Mouse (Mus musculus): ENCODE measurements around the gene Aspn. TPM values are rescaled to one million over a fixed set of nuclear protein-coding genes. Genes with fewer than 3 reads are reported as not detected.

Gene Aspn
- polyA plus RNA-seq, 1 experiment, result 1.0 TPM

DNA sequence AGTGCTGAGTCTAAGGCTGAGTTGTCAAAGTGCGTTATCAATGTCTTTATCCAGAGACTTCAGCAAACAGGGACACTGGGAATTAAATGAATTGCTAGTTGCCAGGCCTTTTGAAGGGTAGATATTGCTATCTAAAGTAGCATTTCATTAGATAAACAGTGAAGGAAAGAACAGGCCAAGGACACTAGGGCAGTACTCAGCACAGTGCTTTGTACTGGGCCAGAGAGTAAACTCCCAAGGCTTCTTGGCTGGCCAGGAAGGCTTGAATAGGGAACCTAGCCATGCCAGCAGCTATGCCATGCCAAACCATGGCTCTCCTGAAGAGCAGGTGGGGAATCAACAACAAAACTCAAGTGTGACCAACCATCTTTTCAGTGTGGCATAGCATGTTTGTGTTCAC is 7.3 kb upstream of the Aspn start:
- Histone ChIP-seq H3K36me3 (ENCODE audit: control insufficient read depth, insufficient read depth, low read length) (no peaks in the 10 kb centered on the region), H3K4me3 (ENCODE audit: insufficient read depth, low read depth, low read length) (no peak overlapping the region), H3K27me3 (replicated peaks; ENCODE audit: control insufficient read depth, insufficient read depth, low read length) (no peaks in the 10 kb centered on the region), H3K4me1 (ENCODE audit: control insufficient read depth, insufficient read depth, low read length) (no peaks in the 10 kb centered on the region), H3K27ac (ENCODE audit: insufficient read depth, low read depth, low read length) (no peak overlapping the region)
- DNase-seq, result no peak
- 100% methylated on average over 1 of the region's 1 CpGs for WGBS
- TF ChIP-seq CTCF (conservative IDR thresholded peaks at IDR 0.05; ENCODE audit: insufficient read depth, insufficient read length, low read depth, low read length) (no peak), POLR2A (IDR thresholded peaks at IDR 0.05; ENCODE audit: low read depth, low read length) (no peak)

DNA sequence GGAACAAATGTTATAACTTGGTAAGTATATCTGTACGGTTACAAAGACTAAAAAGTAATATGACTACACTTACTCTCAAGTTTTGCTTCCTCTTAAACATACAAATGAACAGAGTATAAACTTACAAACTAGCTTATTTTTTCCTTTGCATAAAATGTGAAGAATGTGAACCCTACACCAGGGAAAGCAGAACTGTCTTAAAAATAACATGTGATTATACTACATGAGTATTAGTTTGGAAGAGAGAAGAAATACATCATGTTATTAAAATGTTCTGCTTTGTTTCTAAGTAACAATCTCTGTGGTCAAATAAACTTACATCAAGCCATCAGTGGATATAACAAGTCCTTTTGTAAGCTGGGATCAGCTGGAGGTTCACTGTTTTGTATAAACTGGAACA is 5.5 kb upstream of the Aspn start:
- no peak for TF ChIP-seq CTCF (conservative IDR thresholded peaks at IDR 0.05; ENCODE audit: insufficient read depth, insufficient read length, low read depth, low read length)
- TF ChIP-seq POLR2A (IDR thresholded peaks at IDR 0.05; ENCODE audit: low read depth, low read length), result no peak
- DNase-seq, result no peak
- Histone ChIP-seq H3K27ac (ENCODE audit: insufficient read depth, low read depth, low read length) (no peak overlapping the region), H3K27me3 (replicated peaks; ENCODE audit: control insufficient read depth, insufficient read depth, low read length) (no peaks in the 10 kb centered on the region), H3K4me1 (ENCODE audit: control insufficient read depth, insufficient read depth, low read length) (no peaks in the 10 kb centered on the region), H3K4me3 (ENCODE audit: insufficient read depth, low read depth, low read length) (no peak overlapping the region), H3K36me3 (ENCODE audit: control insufficient read depth, insufficient read depth, low read length) (no peaks in the 10 kb centered on the region)
- 79% methylated on average over 1 of the region's 1 CpGs for WGBS

DNA sequence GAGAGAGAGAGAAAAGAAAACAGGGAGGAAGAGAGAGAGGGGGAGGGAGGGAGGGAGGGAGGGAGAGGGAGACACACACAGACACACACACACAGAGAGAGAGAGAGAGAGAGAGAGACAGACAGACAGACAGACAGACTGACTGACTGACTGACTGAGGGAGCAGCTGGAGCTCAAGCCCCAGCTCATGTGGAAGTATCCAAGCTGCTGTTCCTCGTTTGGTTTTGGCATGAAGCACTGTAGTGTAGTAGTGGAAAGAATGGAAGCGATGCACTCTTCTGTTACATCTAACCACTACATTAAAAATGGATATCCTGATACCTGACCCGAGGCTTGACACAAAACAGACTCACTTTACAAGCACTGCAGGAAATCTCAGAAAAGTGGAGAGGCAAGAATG is 1.4 kb downstream of the Aspn start:
- TF ChIP-seq CTCF (conservative IDR thresholded peaks at IDR 0.05; ENCODE audit: insufficient read depth, insufficient read length, low read depth, low read length), result no peak
- no peaks in the 10 kb centered on the region for H3K27me3 ChIP-seq (replicated peaks; ENCODE audit: control insufficient read depth, insufficient read depth, low read length)
- H3K4me3 ChIP-seq (ENCODE audit: insufficient read depth, low read depth, low read length), result no peak overlapping the region
- H3K4me1 ChIP-seq (ENCODE audit: control insufficient read depth, insufficient read depth, low read length), result no peaks in the 10 kb centered on the region
- no peaks in the 10 kb centered on the region for H3K36me3 ChIP-seq (ENCODE audit: control insufficient read depth, insufficient read depth, low read length)
- 45% methylated on average over 3 of the region's 3 CpGs for WGBS
- H3K27ac ChIP-seq (ENCODE audit: insufficient read depth, low read depth, low read length), result peak overlapping the region; percentile 55
- DNase-seq, result no peak

DNA sequence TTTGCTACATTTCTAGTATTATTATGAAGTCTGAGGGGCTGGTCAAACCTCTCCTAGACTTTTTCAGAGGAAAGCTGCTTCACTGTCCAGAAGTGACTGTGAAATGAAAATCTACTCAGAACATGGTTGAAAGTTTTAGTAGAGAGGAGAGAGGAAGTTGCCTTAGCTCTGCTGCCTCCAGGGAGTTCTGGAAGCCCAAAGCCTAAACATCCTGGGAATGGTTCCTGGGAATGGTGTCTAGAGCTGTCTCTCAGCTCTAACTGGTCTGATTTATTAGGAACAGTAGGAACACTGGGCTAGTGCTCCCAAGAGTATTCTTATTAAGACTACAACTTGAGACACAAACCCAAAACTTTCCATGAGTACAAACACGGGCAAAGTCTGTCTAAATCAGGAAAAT is 2.3 kb downstream of the Aspn start:
- H3K27ac ChIP-seq (ENCODE audit: insufficient read depth, low read depth, low read length), result peak overlapping the region; percentile 9; the same call in 1 of the 2 replicates
- no peak overlapping the region for H3K4me3 ChIP-seq (ENCODE audit: insufficient read depth, low read depth, low read length)
- DNase-seq, result peak; percentile 41
- TF ChIP-seq CTCF (conservative IDR thresholded peaks at IDR 0.05; ENCODE audit: insufficient read depth, insufficient read length, low read depth, low read length), result no peak
- no peak for TF ChIP-seq POLR2A (IDR thresholded peaks at IDR 0.05; ENCODE audit: low read depth, low read length)
- WGBS, result 78% methylated on average over 1 of the region's 1 CpGs
- H3K36me3 ChIP-seq (ENCODE audit: control insufficient read depth, insufficient read depth, low read length), result no peaks in the 10 kb centered on the region
- no peaks in the 10 kb centered on the region for H3K27me3 ChIP-seq (replicated peaks; ENCODE audit: control insufficient read depth, insufficient read depth, low read length)
- no peaks in the 10 kb centered on the region for H3K4me1 ChIP-seq (ENCODE audit: control insufficient read depth, insufficient read depth, low read length)

DNA sequence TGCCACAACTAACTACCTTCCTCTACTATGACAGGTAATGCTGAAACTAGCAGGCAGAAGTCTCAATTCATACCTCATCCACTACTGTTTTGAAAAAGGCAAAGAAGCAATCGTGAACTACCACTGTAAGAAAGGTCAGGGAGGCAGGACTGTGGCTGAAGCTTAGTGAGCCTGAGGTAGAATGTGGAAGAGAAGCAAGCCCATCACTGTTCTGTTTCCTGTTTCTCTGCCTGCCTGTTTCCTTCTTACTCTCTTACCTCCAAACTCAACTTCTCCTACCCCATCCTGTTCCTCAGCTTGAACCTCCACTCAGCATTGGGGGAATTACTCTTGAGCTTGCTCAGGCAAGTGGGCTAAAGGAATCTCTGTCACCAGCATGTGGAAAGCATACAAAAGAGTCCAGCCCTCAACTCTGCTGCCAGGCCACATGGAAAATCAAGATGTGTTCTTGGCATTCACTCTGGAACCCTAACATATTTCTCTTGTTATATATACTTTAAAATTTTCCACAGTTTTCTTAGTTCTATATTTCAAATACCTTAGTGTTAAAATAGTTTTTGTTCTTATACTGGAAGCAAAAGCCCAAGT is 3.4 kb downstream of the Aspn start:
- H3K36me3 ChIP-seq (ENCODE audit: control insufficient read depth, insufficient read depth, low read length), result no peaks in the 10 kb centered on the region
- WGBS, result 62% methylated on average over 1 of the region's 1 CpGs
- H3K4me1 ChIP-seq (ENCODE audit: control insufficient read depth, insufficient read depth, low read length), result no peaks in the 10 kb centered on the region
- TF ChIP-seq CTCF (conservative IDR thresholded peaks at IDR 0.05; ENCODE audit: insufficient read depth, insufficient read length, low read depth, low read length) (no peak), POLR2A (IDR thresholded peaks at IDR 0.05; ENCODE audit: low read depth, low read length) (no peak)
- no peaks in the 10 kb centered on the region for H3K27me3 ChIP-seq (replicated peaks; ENCODE audit: control insufficient read depth, insufficient read depth, low read length)
- H3K4me3 ChIP-seq (ENCODE audit: insufficient read depth, low read depth, low read length), result no peak overlapping the region
- no peak for DNase-seq
- no peak overlapping the region for H3K27ac ChIP-seq (ENCODE audit: insufficient read depth, low read depth, low read length)

DNA sequence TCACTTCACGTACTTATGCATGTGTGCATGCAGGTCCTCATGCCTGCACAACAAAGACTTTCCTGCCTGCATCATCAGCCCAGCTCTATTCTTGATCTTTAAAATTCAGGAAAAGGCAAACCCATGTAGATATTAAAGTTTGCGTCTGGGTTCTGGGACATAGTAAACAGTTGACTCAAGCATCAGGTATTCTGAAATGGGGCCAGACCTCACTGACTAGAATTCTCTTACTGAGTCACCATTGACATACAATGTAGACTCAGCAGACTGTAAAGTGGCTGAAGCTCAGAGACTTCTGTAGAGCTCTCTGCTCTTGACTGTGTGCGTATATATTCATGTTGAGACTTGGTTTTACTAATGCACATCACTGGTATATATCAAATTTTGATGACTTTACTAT is 5.4 kb downstream of the Aspn start:
- Histone ChIP-seq H3K4me1 (ENCODE audit: control insufficient read depth, insufficient read depth, low read length) (no peaks in the 10 kb centered on the region), H3K27ac (ENCODE audit: insufficient read depth, low read depth, low read length) (no peak overlapping the region), H3K27me3 (replicated peaks; ENCODE audit: control insufficient read depth, insufficient read depth, low read length) (no peaks in the 10 kb centered on the region), H3K36me3 (ENCODE audit: control insufficient read depth, insufficient read depth, low read length) (no peaks in the 10 kb centered on the region), H3K4me3 (ENCODE audit: insufficient read depth, low read depth, low read length) (no peak overlapping the region)
- TF ChIP-seq CTCF (conservative IDR thresholded peaks at IDR 0.05; ENCODE audit: insufficient read depth, insufficient read length, low read depth, low read length) (no peak), POLR2A (IDR thresholded peaks at IDR 0.05; ENCODE audit: low read depth, low read length) (no peak)
- 93% methylated on average over 3 of the region's 3 CpGs for WGBS
- DNase-seq, result no peak

DNA sequence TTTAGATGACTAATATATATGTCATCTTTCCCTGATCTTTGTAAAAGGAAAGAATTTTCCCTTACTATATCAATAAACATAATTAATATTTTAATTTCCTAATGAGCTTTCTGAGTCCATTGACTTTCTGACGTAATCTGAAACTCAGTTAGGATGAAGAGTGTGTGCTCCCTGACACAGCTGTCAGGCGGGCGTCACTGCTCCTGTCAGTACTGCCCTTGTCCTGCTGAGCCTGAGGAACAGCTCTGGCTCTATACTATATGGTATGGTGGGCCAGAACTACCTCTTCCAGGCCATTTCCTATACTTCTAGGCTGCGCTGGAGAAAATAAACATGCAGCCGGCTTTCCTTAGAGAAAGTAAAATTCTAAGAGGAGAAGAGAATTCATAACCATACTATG is 10.3 kb downstream of the Aspn start:
- DNase-seq, result no peak
- Histone ChIP-seq H3K36me3 (ENCODE audit: control insufficient read depth, insufficient read depth, low read length) (no peaks in the 10 kb centered on the region), H3K4me3 (ENCODE audit: insufficient read depth, low read depth, low read length) (no peak overlapping the region), H3K4me1 (ENCODE audit: control insufficient read depth, insufficient read depth, low read length) (no peaks in the 10 kb centered on the region), H3K27ac (ENCODE audit: insufficient read depth, low read depth, low read length) (no peak overlapping the region), H3K27me3 (replicated peaks; ENCODE audit: control insufficient read depth, insufficient read depth, low read length) (no peaks in the 10 kb centered on the region)
- 93% methylated on average over 5 of the region's 5 CpGs for WGBS
- TF ChIP-seq POLR2A (IDR thresholded peaks at IDR 0.05; ENCODE audit: low read depth, low read length) (no peak), CTCF (conservative IDR thresholded peaks at IDR 0.05; ENCODE audit: insufficient read depth, insufficient read length, low read depth, low read length) (no peak)
